8 mouse cellular contexts compared by ENCODE assay signal in genomic region chr5:96373106-96373505, GRCm38 (mm10). TPM values are rescaled to one million over a fixed set of nuclear protein-coding genes. Genes with fewer than 3 reads are reported as not detected.
DNase-seq lines count a peak whose midpoint lies in the region; ATAC-seq and TF ChIP-seq lines count a peak whose summit lies in the region.
"Had no signal": no experiment of that assay in that cellular context is flagged by ENCODE, and none has a peak within 500 bp of the region (broad histone marks: within the 10 kb centered on the region; RNA-seq: fewer than 3 reads in every experiment).

No protein-coding gene starts in this region.

- 25% methylated on average over 6 of the region's 6 CpGs for WGBS in lung, embryonic 16.5 days
- 30% methylated on average over 6 of the region's 6 CpGs for WGBS in forebrain, embryonic 15.5 days
- WGBS in limb, embryonic 13.5 days = 34% methylated on average over 6 of the region's 6 CpGs
- 31% methylated on average over 6 of the region's 6 CpGs for WGBS in stomach, postnatal 0 days

- peaks cover 18% of the 10 kb centered on the region for H3K4me1 ChIP-seq in lung, embryonic 16.5 days (replicated peaks; ENCODE audit: control insufficient read depth, insufficient read depth, low read length)
- peaks cover 20% of the 10 kb centered on the region for H3K4me1 ChIP-seq in forebrain, embryonic 15.5 days
- H3K4me1 ChIP-seq in limb, embryonic 13.5 days = peaks cover 25% of the 10 kb centered on the region
- no peaks in the 10 kb centered on the region for H3K4me1 ChIP-seq in stomach, postnatal 0 days (replicated peaks; ENCODE audit: control insufficient read depth, insufficient read depth)

- no peaks in the 10 kb centered on the region for H3K9me3 ChIP-seq in lung, embryonic 16.5 days (ENCODE audit: control insufficient read depth, low read length)
- H3K9me3 ChIP-seq in forebrain, embryonic 15.5 days = no peaks in the 10 kb centered on the region
- no peaks in the 10 kb centered on the region for H3K9me3 ChIP-seq in limb, embryonic 13.5 days
- H3K9me3 ChIP-seq in stomach, postnatal 0 days (ENCODE audit: control insufficient read depth, low read length) = no peaks in the 10 kb centered on the region
- H3K9me3 ChIP-seq: megakaryocyte, embryonic 14.5 days had no signal

- no peak for TF ChIP-seq CTCF in stomach, postnatal 0 days (IDR thresholded peaks at IDR 0.05; ENCODE audit: low read depth)

- peak overlapping the region; percentile 81 for H3K9ac ChIP-seq in lung, embryonic 16.5 days (ENCODE audit: low read length)
- peak overlapping the region; percentile 60; the same call in 1 of the 2 replicates for H3K9ac ChIP-seq in forebrain, embryonic 15.5 days (replicated peaks)
- H3K9ac ChIP-seq in limb, embryonic 13.5 days = peak overlapping the region; percentile 71
- no peak overlapping the region for H3K9ac ChIP-seq in stomach, postnatal 0 days (ENCODE audit: low read length)

- H3K4me2 ChIP-seq in lung, embryonic 16.5 days (ENCODE audit: low read depth, low read length) = peak overlapping the region; percentile 94
- H3K4me2 ChIP-seq in forebrain, embryonic 15.5 days (replicated peaks) = peak overlapping the region; percentile 99
- H3K4me2 ChIP-seq in limb, embryonic 13.5 days (replicated peaks) = peak overlapping the region; percentile 93
- H3K4me2 ChIP-seq in stomach, postnatal 0 days (replicated peaks; ENCODE audit: low read depth) = peak overlapping the region; percentile 96

- no peak for DNase-seq in lung, postnatal 14 days
- no peak for DNase-seq in stomach, postnatal 0 days (ENCODE audit: low spot score)
- no peak for DNase-seq in adrenal gland, postnatal 4 days (ENCODE audit: low spot score in 2 of 2)
- no peak for DNase-seq in adrenal gland, adult 18-20 months (ENCODE audit: low spot score in 2 of 2)

- no peak for ATAC-seq in lung, embryonic 16.5 days (ENCODE audit: low read depth)
- no peak for ATAC-seq in forebrain, embryonic 15.5 days (replicated peaks)
- ATAC-seq in limb, embryonic 13.5 days (ENCODE audit: low FRiP score, low read depth) = 0 out of 2 replicates have a peak, but pooled peaks have one; percentile 0
- ATAC-seq in stomach, postnatal 0 days (ENCODE audit: low FRiP score, low TSS enrichment) = 0 out of 2 replicates have a peak, but pooled peaks have one; percentile 6

- no peak for TF ChIP-seq EP300 in stomach, postnatal 0 days (optimal IDR thresholded peaks at IDR 0.05)

- no peaks in the 10 kb centered on the region; the same call in 1 of the 2 replicates for H3K27me3 ChIP-seq in lung, embryonic 16.5 days (ENCODE audit: control insufficient read depth, insufficient read depth, low read depth, low read length)
- H3K27me3 ChIP-seq in forebrain, embryonic 15.5 days = no peaks in the 10 kb centered on the region
- H3K27me3 ChIP-seq in limb, embryonic 13.5 days = peaks cover 9% of the 10 kb centered on the region; the same call in 1 of the 2 replicates
- H3K27me3 ChIP-seq in stomach, postnatal 0 days (ENCODE audit: control insufficient read depth, insufficient read depth, low read length) = no peaks in the 10 kb centered on the region

- H3K27ac ChIP-seq in lung, embryonic 16.5 days (ENCODE audit: low read length) = peak overlapping the region; percentile 10; the same call in 1 of the 2 replicates
- peak overlapping the region; percentile 66 for H3K27ac ChIP-seq in forebrain, embryonic 15.5 days (replicated peaks)
- H3K27ac ChIP-seq in limb, embryonic 13.5 days = peak overlapping the region; percentile 79
- no peak overlapping the region for H3K27ac ChIP-seq in stomach, postnatal 0 days (replicated peaks)

- H3K4me3 ChIP-seq in lung, embryonic 16.5 days (ENCODE audit: low read length) = peak overlapping the region; percentile 81
- peak overlapping the region; percentile 74 for H3K4me3 ChIP-seq in forebrain, embryonic 15.5 days
- peak overlapping the region; percentile 67 for H3K4me3 ChIP-seq in limb, embryonic 13.5 days
- peak overlapping the region; percentile 63; the same call in 1 of the 2 replicates for H3K4me3 ChIP-seq in stomach, postnatal 0 days (ENCODE audit: low read depth, low read length)

- no peaks in the 10 kb centered on the region for H3K36me3 ChIP-seq in lung, embryonic 16.5 days (ENCODE audit: control insufficient read depth, insufficient read depth, low read length)
- no peaks in the 10 kb centered on the region for H3K36me3 ChIP-seq in forebrain, embryonic 15.5 days
- H3K36me3 ChIP-seq in limb, embryonic 13.5 days = no peaks in the 10 kb centered on the region
- no peaks in the 10 kb centered on the region for H3K36me3 ChIP-seq in stomach, postnatal 0 days (ENCODE audit: control insufficient read depth, insufficient read depth, low read length)

RNA-seq across cellular contexts. Expression of gene Fras1, which starts 0.6 kb away (rescaled TPM):
- polyA plus RNA-seq in lung, embryonic 16.5 days (2015; fragmentation: Nextera tagmentation; extraction: Ambion mirVana) = 18.2 and 23.7 TPM in 2 replicates
- polyA plus RNA-seq in forebrain, embryonic 15.5 days (2015; fragmentation: Nextera tagmentation; extraction: Ambion mirVana) = 4.4 and 5.1 TPM in 2 replicates
- polyA plus RNA-seq in limb, embryonic 13.5 days (2015; fragmentation: Nextera tagmentation; extraction: Ambion mirVana) = 20.4 and 21.8 TPM in 2 replicates
- 3.4 and 3.6 TPM in 2 replicates for polyA plus RNA-seq in stomach, postnatal 0 days (2015; fragmentation: Nextera tagmentation; extraction: Ambion mirVana)
- total RNA-seq in adrenal gland, postnatal 4 days (2021) = 10 to 100 TPM; 12.1 to 26.7 TPM
- total RNA-seq in adrenal gland, adult 18-20 months (2021) = 1 to 10 TPM; 1.2 to 1.9 TPM

Comparison
In these comparisons a context has a peak if more than half of its experiments do, and no peak if none do; other contexts are left out.
1. ATAC-seq: peak in limb, embryonic 13.5 days (single experiment) and stomach, postnatal 0 days (single experiment); none in lung, embryonic 16.5 days (single experiment) and forebrain, embryonic 15.5 days (single experiment).
2. Peak in every context shown above with its lines, with median percentiles within 50 percentile points of each other: H3K4me2 ChIP-seq and H3K4me3 ChIP-seq.